Mouse (Mus musculus): ENCODE measurements around the gene Rmnd1. TPM values are rescaled to one million over a fixed set of nuclear protein-coding genes. Genes with fewer than 3 reads are reported as not detected.
"Not testable (repeated sequence)": the region's sequence is repeated elsewhere in the genome, so short reads cannot be mapped to it uniquely, and the experiment has no call there.

Rmnd1 gene
- polyA plus RNA-seq, 1 experiment from 2014 or later: 67.0 TPM

DNA sequence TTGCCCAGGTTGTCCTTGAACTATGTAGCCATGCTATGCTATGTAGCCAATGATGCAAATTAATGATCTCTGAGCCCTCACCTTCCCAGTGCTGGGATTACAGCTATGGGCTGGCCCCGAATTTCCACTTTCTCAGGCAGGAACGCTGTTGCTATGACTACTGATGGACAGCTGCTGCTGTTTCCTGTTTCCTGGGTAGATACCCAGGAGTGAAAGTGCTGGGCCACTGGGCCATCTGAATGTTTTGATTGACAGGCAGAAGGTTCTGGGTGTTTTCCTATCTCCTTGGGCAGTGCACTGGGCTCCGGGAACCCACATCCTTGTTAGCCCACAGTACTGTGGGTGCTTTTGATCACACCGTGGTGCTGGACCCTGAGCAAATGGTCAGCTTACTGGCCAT, 24.2 kb upstream of the Rmnd1 start:
- no peaks in the 10 kb centered on the region; the same call in 1 of the 2 replicates for H3K36me3 ChIP-seq (ENCODE audit: control insufficient read depth, insufficient read depth, low read length)
- no peak overlapping the region for H3K27ac ChIP-seq (ENCODE audit: low read depth, low read length)
- WGBS: 84% methylated on average over 4 of the region's 4 CpGs
- H3K9me3 ChIP-seq (ENCODE audit: control insufficient read depth, low read length): no peaks in the 10 kb centered on the region
- no peaks in the 10 kb centered on the region for H3K27me3 ChIP-seq (ENCODE audit: control insufficient read depth, insufficient read depth, low read length)
- no peak overlapping the region for H3K4me3 ChIP-seq (ENCODE audit: low read depth, low read length)
- ATAC-seq (replicated peaks; ENCODE audit: low FRiP score): no peak
- no peak overlapping the region for H3K4me2 ChIP-seq (ENCODE audit: low read depth, low read length, severe bottlenecking)
- DNase-seq (ENCODE audit: low spot score): no peak
- no peak overlapping the region for H3K9ac ChIP-seq (ENCODE audit: low read length)
- H3K4me1 ChIP-seq (replicated peaks; ENCODE audit: control insufficient read depth, insufficient read depth, low read length): no peaks in the 10 kb centered on the region

DNA sequence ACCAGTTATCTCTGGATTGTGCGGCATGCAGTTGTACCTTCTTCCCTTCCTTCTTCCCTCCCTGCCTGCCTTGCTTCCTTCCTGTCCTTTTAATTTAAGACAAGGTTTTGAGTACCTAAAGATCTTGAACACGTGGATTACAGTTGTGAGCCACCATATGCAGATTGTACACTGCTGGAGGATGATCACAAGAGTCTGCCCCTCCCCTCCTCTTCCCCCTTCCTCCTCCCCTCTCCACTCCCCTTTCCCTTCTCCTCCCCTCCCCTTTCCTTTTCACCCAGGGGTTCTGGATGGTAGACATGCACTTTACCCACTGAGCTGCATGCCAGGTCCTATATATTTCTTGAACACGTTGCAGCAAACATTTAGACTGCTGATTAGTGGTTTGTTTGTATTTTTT, 3.2 kb upstream of the Rmnd1 start:
- DNase-seq (ENCODE audit: low spot score): no peak
- Histone ChIP-seq H3K9me3 (ENCODE audit: control insufficient read depth, low read length) (no peaks in the 10 kb centered on the region), H3K4me1 (replicated peaks; ENCODE audit: control insufficient read depth, insufficient read depth, low read length) (peaks cover 2% of the 10 kb centered on the region; the same call in 1 of the 2 replicates), H3K4me3 (ENCODE audit: low read depth, low read length) (no peak overlapping the region), H3K4me2 (ENCODE audit: low read depth, low read length, severe bottlenecking) (no peak overlapping the region), H3K36me3 (ENCODE audit: control insufficient read depth, insufficient read depth, low read length) (peaks cover 3% of the 10 kb centered on the region; the same call in 1 of the 2 replicates), H3K27me3 (ENCODE audit: control insufficient read depth, insufficient read depth, low read length) (no peaks in the 10 kb centered on the region), H3K9ac (ENCODE audit: low read length) (no peak overlapping the region), H3K27ac (ENCODE audit: low read depth, low read length) (no peak overlapping the region)
- no peak for ATAC-seq (replicated peaks; ENCODE audit: low FRiP score)
- WGBS: 88% methylated on average over 3 of the region's 3 CpGs

GRCm38 (mm10) chr10:4433871-4434270, 1.7 kb upstream of the Rmnd1 start:
- H3K4me1 ChIP-seq (replicated peaks; ENCODE audit: control insufficient read depth, insufficient read depth, low read length); H3K36me3 ChIP-seq (ENCODE audit: control insufficient read depth, insufficient read depth, low read length); H3K27me3 ChIP-seq (ENCODE audit: control insufficient read depth, insufficient read depth, low read length); H3K27ac ChIP-seq (ENCODE audit: low read depth, low read length); H3K4me3 ChIP-seq (ENCODE audit: low read depth, low read length); H3K9me3 ChIP-seq (ENCODE audit: control insufficient read depth, low read length); H3K9ac ChIP-seq (ENCODE audit: low read length); ATAC-seq (replicated peaks; ENCODE audit: low FRiP score); DNase-seq (ENCODE audit: low spot score): not testable (repeated sequence)
- H3K4me2 ChIP-seq (ENCODE audit: low read depth, low read length, severe bottlenecking): peak overlapping the region; percentile 42; the same call in 1 of the 2 replicates
- WGBS: 88% methylated on average over 2 of the region's 2 CpGs

GRCm38 (mm10) chr10:4432996-4433755, 988 bp upstream of the Rmnd1 start:
- Histone ChIP-seq H3K36me3 (ENCODE audit: control insufficient read depth, insufficient read depth, low read length) (no peaks in the 10 kb centered on the region), H3K4me1 (replicated peaks; ENCODE audit: control insufficient read depth, insufficient read depth, low read length) (peaks cover 2% of the 10 kb centered on the region; the same call in 1 of the 2 replicates), H3K4me2 (ENCODE audit: low read depth, low read length, severe bottlenecking) (peak overlapping the region; percentile 42), H3K4me3 (ENCODE audit: low read depth, low read length) (peak overlapping the region; percentile 40), H3K9ac (ENCODE audit: low read length) (peak overlapping the region; percentile 55), H3K27ac (ENCODE audit: low read depth, low read length) (no peak overlapping the region), H3K9me3 (ENCODE audit: control insufficient read depth, low read length) (no peaks in the 10 kb centered on the region), H3K27me3 (ENCODE audit: control insufficient read depth, insufficient read depth, low read length) (no peaks in the 10 kb centered on the region)
- DNase-seq (ENCODE audit: low spot score): no peak
- 11% methylated on average over 19 of the region's 19 CpGs for WGBS
- no peak for ATAC-seq (replicated peaks; ENCODE audit: low FRiP score)

DNA sequence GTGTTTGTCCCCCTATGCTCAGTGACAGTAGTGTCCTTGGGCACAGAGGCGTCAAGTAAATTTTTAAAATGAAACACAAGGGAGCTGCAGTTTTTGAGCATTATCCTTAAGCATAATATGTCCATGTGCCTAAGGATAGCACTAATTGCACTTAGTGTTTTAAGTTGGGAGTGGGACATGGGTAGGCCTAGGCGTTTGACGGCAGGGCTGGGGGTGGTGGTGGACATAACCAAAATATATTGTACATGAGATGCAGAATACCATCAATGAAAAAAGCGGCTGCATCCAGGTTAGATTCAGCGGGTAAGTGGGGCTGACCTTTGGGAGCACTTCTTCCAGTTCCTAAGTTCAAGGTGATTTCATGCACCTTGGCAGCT, 454 bp downstream of the Rmnd1 start:
- ATAC-seq (replicated peaks; ENCODE audit: low FRiP score): peak; percentile 19
- no peaks in the 10 kb centered on the region for H3K9me3 ChIP-seq (ENCODE audit: control insufficient read depth, low read length)
- 15% methylated on average over 5 of the region's 5 CpGs for WGBS

DNA sequence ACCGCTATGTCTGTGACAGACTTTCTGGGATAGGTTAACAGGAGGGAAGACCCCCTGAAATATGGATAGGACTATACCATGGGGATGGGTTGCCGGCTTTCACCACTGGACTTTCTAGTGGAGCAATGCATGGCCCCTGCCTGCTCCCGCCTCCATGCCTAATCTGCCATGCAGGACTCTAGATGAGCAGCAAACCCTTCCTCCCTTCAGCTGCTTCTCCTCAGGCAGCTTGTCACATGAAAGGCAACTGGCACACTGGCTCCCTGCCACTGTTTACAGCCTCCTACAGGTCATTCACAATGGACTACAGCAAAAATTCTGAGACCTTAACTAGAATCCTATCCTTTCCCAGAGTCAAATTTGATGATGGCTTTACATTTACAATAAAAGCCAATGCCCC, 1.4 kb downstream of the Rmnd1 start:
- ATAC-seq (replicated peaks; ENCODE audit: low FRiP score) (no peak), DNase-seq (ENCODE audit: low spot score) (no peak)
- peaks cover 2% of the 10 kb centered on the region; the same call in 1 of the 2 replicates for H3K4me1 ChIP-seq (replicated peaks; ENCODE audit: control insufficient read depth, insufficient read depth, low read length)
- WGBS: 88% methylated on average over 3 of the region's 3 CpGs
- no peak overlapping the region for H3K27ac ChIP-seq (ENCODE audit: low read depth, low read length)
- no peaks in the 10 kb centered on the region for H3K36me3 ChIP-seq (ENCODE audit: control insufficient read depth, insufficient read depth, low read length)
- H3K9ac ChIP-seq (ENCODE audit: low read length): no peak overlapping the region
- H3K4me2 ChIP-seq (ENCODE audit: low read depth, low read length, severe bottlenecking): no peak overlapping the region
- no peaks in the 10 kb centered on the region for H3K9me3 ChIP-seq (ENCODE audit: control insufficient read depth, low read length)
- no peak overlapping the region for H3K4me3 ChIP-seq (ENCODE audit: low read depth, low read length)
- H3K27me3 ChIP-seq (ENCODE audit: control insufficient read depth, insufficient read depth, low read length): no peaks in the 10 kb centered on the region

More for the DNA sequence above, 454 bp downstream of the Rmnd1 start:
- no peaks in the 10 kb centered on the region for H3K27me3 ChIP-seq (ENCODE audit: control insufficient read depth, insufficient read depth, low read length)
- peak overlapping the region; percentile 75 for H3K4me2 ChIP-seq (ENCODE audit: low read depth, low read length, severe bottlenecking)
- peak overlapping the region; percentile 72 for H3K9ac ChIP-seq (ENCODE audit: low read length)
- no peak for DNase-seq (ENCODE audit: low spot score)
- H3K27ac ChIP-seq (ENCODE audit: low read depth, low read length): no peak overlapping the region
- H3K4me3 ChIP-seq (ENCODE audit: low read depth, low read length): peak overlapping the region; percentile 40
- no peaks in the 10 kb centered on the region for H3K36me3 ChIP-seq (ENCODE audit: control insufficient read depth, insufficient read depth, low read length)
- H3K4me1 ChIP-seq (replicated peaks; ENCODE audit: control insufficient read depth, insufficient read depth, low read length): peaks cover 2% of the 10 kb centered on the region; the same call in 1 of the 2 replicates

GRCm38 (mm10) chr10:4430399-4430798, 1.8 kb downstream of the Rmnd1 start:
- Histone ChIP-seq H3K36me3 (ENCODE audit: control insufficient read depth, insufficient read depth, low read length) (no peaks in the 10 kb centered on the region), H3K9me3 (ENCODE audit: control insufficient read depth, low read length) (no peaks in the 10 kb centered on the region), H3K27me3 (ENCODE audit: control insufficient read depth, insufficient read depth, low read length) (no peaks in the 10 kb centered on the region), H3K4me1 (replicated peaks; ENCODE audit: control insufficient read depth, insufficient read depth, low read length) (peaks cover 2% of the 10 kb centered on the region; the same call in 1 of the 2 replicates), H3K4me3 (ENCODE audit: low read depth, low read length) (no peak overlapping the region), H3K4me2 (ENCODE audit: low read depth, low read length, severe bottlenecking) (no peak overlapping the region), H3K9ac (ENCODE audit: low read length) (no peak overlapping the region), H3K27ac (ENCODE audit: low read depth, low read length) (no peak overlapping the region)
- ATAC-seq (replicated peaks; ENCODE audit: low FRiP score): no peak
- DNase-seq (ENCODE audit: low spot score): no peak
- WGBS: 88% methylated on average over 8 of the region's 8 CpGs

- H3K9me3 ChIP-seq (ENCODE audit: control insufficient read depth, low read length): no peaks in the 10 kb centered on the region
- WGBS: 86% methylated on average over 8 of the region's 8 CpGs
- H3K36me3 ChIP-seq (ENCODE audit: control insufficient read depth, insufficient read depth, low read length): no peaks in the 10 kb centered on the region; the same call in 1 of the 2 replicates
Observed at GRCm38 (mm10) chr10:4425245-4425644, 6.9 kb downstream of the Rmnd1 start.

DNA sequence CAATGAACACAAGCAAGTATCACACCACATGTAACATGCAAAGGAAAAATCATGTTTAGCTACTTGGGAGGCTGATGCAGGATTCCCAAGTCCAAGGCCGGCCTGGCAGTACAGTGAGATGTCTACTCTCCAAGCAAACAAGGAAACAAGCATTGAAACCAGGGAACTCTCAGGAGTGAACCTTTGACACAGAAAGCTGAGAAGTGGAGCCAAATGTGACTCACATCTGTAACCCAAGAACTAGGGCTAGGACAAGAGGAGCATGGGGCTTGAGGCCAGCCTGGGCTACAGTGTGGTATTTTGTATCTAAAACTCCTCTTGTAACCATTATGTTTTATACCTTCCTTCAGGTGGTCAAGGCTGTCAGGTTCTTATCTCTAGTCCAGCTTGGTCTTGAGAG, 25.0 kb downstream of the Rmnd1 start:
- no peaks in the 10 kb centered on the region for H3K4me1 ChIP-seq (replicated peaks; ENCODE audit: control insufficient read depth, insufficient read depth, low read length)
- H3K36me3 ChIP-seq (ENCODE audit: control insufficient read depth, insufficient read depth, low read length): peaks cover 3% of the 10 kb centered on the region; the same call in 1 of the 2 replicates
- no peak overlapping the region for H3K27ac ChIP-seq (ENCODE audit: low read depth, low read length)
- H3K9me3 ChIP-seq (ENCODE audit: control insufficient read depth, low read length): no peaks in the 10 kb centered on the region
- WGBS: 90% methylated on average over 1 of the region's 1 CpGs
- no peaks in the 10 kb centered on the region for H3K27me3 ChIP-seq (ENCODE audit: control insufficient read depth, insufficient read depth, low read length)
- ATAC-seq (replicated peaks; ENCODE audit: low FRiP score) (no peak), DNase-seq (ENCODE audit: low spot score) (no peak)
- H3K4me3 ChIP-seq (ENCODE audit: low read depth, low read length): no peak overlapping the region
- no peak overlapping the region for H3K9ac ChIP-seq (ENCODE audit: low read length)
- no peak overlapping the region for H3K4me2 ChIP-seq (ENCODE audit: low read depth, low read length, severe bottlenecking)

More at GRCm38 (mm10) chr10:4425245-4425644, 6.9 kb downstream of the Rmnd1 start:
- no peak overlapping the region for H3K9ac ChIP-seq (ENCODE audit: low read length)
- H3K27me3 ChIP-seq (ENCODE audit: control insufficient read depth, insufficient read depth, low read length): no peaks in the 10 kb centered on the region
- no peak overlapping the region for H3K4me2 ChIP-seq (ENCODE audit: low read depth, low read length, severe bottlenecking)
- no peak overlapping the region for H3K27ac ChIP-seq (ENCODE audit: low read depth, low read length)
- ATAC-seq (replicated peaks; ENCODE audit: low FRiP score): no peak
- H3K4me1 ChIP-seq (replicated peaks; ENCODE audit: control insufficient read depth, insufficient read depth, low read length): no peaks in the 10 kb centered on the region
- no peak overlapping the region for H3K4me3 ChIP-seq (ENCODE audit: low read depth, low read length)
- DNase-seq (ENCODE audit: low spot score): no peak

Measured in forebrain, embryonic 11.5 days (tissue).